Mouse (Mus musculus) spleen, postnatal 36 days (tissue): ENCODE data around the gene Pcnt.

Source experiments
- DNase-seq, 2 experiments: peaks; one replicate each; pipeline ENCODE4 v3.0.0; 2022; ENCODE audit warnings: low spot score in 2 of 2, mixed read lengths in 1 of 2

The Pcnt gene

DNA sequence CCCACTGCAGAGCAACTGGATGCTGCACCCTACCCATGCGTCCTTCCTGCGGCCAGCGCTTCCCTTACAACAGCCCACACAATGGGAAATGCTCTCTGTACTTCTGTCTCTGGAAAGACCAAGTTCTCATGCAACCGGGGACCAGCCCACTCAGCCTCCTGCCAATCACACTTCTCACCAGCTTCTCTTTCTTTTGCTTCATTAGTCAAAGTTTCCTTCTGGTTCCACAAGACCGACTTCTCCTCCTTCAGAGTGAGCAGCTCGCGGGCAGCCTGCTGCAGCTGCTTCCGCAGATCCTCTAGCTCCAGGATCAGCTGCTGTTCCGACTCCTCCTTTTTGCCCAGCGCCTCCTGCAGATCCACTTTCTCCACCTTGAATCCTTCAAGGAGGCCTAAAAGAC, 34.1 kb downstream of the Pcnt start:
- no peak for DNase-seq

DNA sequence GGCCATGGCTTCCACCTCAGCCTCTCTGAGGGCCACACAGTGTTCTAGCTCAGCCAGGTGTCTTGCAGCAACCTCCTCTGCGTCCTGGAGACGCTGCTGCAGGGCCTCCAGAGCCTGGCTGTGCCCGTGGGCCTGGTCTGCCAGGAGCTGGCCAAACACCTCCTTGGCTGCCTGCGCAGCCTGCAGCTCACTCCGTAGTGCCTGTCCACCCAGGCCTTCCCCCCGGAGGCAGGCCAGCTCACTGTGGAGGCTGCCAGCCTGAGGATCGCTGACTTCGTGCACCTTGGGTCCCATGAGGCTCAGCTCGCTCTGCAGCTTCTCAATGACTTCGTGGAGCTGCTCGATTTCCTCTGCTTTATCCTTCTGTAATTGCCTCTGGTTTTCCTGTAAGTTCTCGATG, 50.0 kb downstream of the Pcnt start:
- no peak for DNase-seq

DNA sequence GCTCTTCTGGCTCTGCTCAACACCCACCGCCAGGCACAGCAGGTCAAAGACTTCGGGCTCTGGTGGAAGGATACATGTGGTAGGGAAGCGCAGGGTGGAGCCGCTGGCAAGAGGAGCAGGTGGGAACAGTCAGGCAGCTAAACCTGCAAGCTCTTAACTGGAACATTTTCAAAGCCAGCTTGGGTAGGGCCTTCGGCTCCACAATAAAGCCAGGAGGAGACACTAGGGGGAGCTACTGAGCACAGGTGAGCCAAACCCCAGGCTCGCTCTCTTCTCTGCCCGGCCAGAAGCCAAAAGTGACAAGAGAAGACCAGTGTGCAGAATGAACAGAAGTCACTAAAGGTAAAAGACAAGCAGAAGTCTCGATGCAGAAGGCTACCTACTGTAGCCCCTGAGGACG, 50.8 kb downstream of the Pcnt start:
- no peak for DNase-seq

DNA sequence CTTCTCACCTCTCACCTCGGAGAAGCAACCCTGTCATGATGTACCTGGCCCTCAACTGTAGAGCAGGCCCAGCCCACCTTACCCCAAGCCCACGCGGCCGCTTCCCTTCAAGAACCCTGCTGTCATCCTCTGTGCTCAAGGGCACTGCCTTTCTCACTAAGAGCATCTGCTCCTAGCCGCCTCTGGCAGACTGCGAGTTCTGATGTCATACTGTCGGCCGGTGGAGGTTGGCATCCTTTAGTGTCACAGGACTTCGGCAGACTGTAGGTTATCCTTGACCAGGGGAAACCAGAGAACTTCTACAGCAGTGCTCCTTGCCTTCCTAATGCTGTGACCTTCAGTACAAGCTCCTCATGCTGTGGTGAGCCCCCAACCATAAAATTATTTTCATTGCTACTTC, 51.4 kb downstream of the Pcnt start:
- no peak for DNase-seq

DNA sequence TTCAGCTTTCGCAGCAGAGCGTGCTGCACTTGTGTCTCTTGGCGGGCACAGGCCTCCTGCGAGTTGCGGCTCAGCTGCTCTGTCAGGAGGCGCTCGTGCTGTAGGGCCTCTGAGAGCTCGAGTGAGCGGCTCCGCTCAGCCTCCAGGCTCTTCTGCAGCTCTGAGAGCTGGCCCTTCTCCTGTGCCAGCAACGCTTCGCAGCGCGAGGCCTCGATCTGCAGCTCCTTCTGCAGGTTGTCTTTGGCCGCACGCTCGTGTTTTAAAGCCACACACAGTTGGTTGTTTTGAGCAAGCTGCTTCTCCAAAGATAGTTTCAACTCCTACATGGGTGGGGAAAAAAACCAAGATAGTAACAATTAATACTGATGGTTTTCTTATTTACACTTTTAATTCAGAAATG, 67.6 kb downstream of the Pcnt start:
- no peak for DNase-seq

DNA sequence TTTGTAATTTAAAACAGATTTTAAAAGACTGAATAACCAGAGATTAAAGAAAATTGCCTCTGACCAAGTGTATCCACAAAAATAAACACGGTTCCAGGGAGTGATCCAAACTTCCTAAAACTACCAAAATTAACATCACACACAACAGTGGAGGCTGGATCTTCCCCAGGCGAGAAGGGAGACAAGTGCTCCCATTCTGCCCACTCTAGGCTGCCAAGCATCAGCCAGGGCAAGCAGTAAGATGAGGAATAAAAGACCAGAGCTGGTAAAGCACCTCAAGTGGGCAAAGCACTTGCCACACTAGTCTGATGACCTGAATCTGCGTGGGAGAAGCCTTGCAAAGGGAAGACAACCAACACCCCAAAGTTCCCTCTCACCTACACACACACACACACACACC, 70.8 kb downstream of the Pcnt start:
- no peak for DNase-seq

DNA sequence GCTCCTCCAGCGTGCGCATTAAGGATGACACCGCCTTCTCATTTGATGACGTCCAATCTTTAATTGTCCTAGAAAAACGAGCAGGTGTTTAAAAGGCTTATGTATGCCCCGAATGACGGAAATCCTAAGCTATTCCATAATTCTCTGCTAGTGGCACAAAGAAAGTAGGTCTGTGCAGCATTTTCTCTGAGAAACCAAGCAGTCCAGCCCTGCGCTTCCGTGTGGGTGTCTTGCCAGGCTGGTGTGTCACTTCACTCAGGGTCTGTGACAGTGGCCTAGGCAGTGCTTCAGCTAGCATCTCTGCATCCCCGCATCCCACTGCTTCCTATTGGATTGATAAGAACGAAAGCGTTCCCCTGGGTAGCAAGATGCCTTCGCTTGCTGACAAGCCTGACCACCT, 73.8 kb downstream of the Pcnt start:
- no peak for DNase-seq

DNA sequence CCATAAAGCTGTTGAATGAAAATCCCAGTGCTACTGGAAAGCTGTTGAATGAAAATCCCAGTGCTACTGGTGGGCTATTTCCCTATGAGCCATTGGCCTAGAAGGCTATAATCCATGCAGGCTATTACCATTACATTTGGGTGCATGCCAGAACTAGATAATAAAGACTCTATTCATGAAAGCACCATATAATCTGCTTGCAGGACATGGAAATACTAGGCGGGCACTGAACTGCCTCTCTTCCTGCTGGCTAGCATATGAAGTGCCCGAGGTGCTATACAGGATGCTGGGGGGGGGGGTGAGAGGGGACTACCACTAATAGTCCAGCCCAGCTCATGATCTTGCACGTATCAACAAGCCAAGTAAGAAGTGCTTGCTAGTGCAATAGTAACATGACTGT, 79.4 kb downstream of the Pcnt start:
- DNase-seq, result no peak

DNA sequence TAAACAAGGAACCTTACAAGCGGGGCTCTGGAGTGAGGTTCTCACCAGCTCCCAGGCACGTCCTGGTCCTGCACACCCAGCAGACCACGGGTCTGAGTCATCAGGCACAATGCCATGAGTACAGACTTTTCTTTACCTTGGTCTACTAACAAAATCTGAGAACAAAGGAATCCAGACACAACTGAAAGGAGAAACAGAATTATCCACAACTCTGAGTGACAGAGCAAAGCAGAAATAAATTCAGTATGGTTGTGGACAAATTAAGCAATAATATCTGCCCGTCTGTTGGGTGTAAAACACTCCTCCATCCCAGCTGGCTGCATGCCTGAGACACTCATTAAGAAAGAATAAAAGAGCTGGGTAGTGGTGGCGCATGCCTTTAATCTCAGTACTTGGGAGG, 84.1 kb downstream of the Pcnt start:
- DNase-seq, result no peak

DNA sequence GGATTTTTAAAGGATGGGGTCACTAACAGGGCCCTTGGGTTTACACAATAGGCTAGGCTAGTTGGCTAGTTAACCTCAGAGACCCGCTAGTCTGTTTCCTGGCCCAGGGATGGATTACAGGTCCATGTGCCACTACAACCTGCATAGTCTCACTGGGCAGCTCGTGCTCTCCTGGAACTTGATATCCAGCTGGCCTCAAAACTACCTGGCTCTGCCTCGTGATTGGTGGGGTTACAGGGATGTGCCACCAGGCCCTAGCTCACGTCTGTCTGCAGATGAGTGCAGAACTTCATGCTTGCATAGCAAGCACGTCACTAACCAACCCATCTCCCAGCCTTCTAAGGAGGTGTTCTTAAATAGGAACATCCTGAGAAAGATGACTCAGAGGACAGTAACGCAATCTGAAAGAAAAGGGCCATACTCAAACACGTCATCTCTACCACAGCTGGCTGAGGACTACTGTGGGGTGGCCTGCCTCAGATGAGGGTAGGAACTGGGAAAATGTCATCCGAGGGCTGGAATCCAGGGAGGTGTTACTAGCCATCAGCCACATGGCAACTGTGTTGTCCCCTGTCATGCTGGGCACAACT, 85.2 kb downstream of the Pcnt start:
- DNase-seq, result no peak

DNA sequence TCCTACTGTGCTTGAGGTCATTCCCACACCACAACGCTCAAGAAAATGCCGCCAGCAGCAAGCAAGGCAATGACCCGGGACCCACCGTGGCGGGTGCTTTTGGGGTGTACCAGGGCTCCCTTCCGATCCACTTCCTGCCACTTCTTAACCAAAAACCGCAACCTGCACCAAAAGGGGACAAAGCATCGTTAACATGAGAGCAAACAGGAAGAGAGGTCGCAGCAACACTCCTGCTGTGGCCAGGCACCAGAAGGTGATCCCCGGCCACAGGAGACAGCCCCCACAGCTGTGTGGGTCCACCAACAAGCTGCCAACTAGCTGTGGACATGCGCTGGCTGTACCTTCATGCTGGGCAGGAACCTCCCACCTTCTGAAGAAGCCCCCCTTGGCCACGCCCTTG, 87.6 kb downstream of the Pcnt start:
- DNase-seq, result peak; percentile 61 to 63

DNA sequence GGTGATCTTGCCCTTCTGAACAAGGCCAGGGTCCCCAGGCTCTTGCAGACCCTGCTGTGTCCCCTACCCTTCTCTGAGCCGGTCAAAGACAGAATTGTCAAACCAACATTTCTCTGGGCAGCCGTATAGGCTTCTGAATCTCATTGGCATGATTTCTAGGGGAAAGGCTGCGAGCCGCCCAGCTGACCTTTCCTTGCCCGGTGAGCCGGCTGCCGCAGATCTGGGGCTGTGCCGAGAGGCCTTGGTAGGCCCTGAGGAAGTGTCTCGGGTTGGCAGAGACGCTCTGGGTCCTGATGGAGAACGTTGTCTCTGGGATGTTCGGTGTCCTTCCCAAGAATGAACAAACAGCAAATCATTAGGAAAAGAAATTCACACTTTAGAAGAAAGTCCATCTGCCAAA, 88.6 kb downstream of the Pcnt start:
- DNase-seq, result no peak

DNA sequence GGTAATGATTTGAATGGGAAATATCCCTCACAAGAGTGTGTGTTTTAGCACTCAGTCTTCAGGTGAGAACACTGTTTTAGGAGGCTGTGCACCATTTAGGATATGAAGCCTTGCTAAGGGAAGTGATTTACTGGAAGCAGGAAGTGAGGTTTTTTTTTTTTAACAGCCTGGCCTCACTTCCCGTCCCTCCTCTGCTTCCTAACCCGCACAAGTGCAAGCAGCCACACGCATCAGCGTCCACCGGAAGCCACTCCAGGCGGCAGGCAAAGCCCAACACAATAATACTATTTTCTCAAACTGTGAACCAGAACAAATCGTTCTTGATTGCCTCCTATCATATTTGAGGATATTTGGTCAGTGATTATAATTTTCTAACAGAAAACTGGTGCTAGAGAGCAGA, 90.6 kb downstream of the Pcnt start:
- DNase-seq, result no peak

DNA sequence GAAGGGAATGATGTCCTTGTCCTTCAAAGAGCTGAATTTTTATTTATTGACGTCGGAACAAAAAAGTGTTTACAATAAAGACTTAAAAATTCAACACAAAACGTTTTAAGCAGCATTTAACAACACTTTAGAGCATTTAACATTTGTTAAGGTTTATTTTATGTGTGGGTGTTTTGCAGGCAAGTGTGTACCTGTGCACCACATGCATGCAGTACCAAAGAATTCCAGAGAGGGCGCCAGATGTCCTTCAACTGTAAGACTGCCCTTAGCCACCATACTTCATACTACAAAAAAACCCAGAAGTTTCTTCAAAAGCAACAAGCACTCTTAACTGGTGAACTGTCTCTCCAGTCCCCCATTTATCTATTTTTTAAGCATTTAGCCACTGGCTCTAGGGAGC, 96.0 kb downstream of the Pcnt start:
- peak; percentile 50 to 58 for DNase-seq

DNA sequence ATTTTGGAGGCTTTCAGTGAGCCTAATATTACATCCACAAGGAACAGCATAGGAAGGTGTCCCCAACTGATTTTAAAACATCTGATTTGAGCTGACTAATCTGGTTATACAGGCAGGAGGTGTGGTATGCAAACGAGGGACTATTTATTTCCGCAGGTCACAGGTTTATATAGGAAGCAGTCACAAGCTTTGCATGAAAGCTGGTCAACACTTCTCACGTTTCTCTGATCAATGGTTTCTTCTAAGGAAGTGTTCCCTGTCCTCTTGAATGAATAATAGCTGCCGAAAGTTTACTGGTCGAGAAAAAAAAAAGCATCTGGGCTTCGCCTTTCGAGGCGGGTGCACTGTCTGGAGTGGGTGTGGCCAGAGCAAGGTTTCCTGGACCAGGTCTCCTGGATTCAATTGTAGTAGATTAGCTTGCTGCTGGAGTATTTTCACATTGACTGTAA, 96.5 kb downstream of the Pcnt start:
- DNase-seq, result peak; percentile 38 to 45

DNA sequence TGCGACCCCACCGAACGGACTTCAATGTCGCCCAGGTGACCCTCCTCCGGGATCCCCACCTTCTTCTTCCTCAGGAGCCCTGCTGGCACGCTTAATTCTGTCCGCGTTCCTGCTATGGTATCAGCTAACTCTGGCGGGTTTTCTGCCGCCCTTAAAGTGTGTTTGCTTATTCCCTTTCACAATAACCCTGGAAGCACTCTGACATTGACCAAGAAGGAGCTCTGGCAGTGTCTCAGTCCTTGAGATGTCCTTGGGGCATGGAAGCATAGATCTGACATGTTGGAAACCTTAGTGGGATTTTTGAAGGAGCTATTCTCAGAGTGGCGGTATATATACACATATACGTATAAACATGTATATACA, 97.1 kb downstream of the Pcnt start:
- DNase-seq, result no peak

DNA sequence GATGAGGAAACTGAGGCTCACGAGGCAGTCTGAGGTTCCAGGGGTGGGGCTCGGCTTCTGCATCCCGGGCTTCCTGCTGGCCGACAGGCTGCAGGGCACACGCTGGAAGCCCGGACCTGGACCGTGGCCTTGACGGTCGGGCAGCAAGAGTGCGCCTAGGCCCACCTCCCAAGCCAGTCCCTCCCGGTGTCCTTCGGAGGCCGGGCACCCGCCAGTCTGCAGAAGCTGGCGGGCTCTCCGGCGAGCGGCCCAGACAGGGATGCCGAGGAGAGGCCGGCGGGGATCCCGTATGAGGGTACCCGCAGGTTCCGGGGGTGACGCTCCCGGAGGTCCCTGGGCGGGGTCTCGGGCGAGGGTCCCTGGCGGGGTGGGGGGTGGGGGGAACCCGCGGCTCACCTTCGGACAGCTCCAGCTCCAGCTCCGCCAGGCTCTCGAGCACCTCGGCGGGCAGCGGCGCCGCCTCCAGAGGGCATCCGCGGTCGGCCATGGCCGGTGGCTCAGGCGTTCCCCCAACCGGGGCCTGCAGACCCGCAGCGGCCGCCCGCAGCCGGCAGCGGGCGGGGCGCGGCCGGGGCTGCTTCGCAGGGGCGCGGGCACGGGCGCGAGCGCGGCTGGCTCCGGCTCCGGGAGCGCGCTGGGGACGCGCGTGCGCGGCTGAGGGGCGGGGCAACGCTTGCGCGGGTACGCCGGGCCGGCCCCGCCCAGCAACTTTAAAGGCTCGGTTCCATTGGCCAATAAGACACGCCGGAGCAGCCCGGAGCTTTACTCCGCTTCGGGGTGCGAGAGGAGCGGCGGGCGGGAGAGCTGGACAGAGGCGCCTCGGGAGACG, 97.7 kb downstream of the Pcnt start, which contains the start of gene Dip2a:
TSS of gene Dip2a (minus strand) at position 581 of the 829 bp plus-strand sequence.
- peak; percentile 92 to 93 for DNase-seq

DNA sequence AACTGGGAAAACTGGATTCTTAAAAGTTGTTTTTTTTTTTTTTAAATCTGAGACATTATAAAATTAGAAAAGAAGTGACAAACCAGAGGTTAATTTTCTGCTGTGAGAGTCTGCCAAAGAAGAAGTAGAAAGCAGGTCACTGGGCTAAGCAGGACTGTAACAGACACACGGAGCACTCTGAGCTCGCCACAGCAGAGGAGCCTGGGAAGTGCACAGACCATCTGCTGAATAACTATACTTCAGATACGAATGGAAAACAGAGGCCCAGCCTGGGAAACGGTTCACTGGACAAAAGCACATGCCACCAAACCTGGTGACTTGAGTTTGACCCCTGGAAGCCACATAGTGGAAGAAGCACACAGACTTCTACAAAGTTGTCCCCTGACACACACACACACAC, 108.2 kb downstream of the Pcnt start:
- no peak for DNase-seq

DNA sequence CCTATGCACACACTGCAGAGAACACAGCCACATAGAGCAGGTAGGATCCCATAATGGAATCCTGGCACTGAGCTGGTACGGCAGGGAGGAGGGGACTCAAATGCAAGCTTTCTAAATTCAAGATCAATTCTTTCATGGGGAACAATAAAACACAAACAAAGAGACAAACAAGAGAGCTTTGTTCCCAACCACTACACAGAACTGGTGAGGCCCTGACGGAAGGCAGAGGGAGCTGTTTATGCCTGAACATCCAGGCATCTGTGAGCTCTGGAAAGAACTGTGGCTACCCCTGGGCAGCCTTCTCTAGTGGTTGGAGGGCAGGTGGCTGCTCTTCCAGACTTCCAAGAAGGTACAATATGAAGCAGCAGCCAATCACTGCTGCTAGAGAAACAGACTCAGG, 110.5 kb downstream of the Pcnt start:
- DNase-seq, result no peak

DNA sequence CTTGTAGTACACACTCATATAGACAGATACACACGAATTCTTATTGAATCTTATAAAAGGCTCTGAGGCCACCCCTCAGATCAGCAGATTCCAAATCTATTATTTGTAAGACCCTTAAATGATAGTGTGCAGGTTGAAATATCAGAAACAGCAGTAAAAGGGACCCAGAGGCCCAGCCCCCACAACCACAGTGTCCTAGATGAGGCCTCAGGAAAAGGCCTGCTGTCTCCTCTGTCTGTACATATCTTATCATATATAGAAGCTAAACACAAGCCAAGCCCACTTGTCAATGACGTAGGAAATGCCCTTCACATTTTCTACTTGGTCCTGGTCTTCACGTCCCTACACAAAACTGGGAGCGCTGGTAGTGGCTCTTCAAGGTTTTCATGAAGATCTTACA, 113.5 kb downstream of the Pcnt start:
- no peak for DNase-seq

DNA sequence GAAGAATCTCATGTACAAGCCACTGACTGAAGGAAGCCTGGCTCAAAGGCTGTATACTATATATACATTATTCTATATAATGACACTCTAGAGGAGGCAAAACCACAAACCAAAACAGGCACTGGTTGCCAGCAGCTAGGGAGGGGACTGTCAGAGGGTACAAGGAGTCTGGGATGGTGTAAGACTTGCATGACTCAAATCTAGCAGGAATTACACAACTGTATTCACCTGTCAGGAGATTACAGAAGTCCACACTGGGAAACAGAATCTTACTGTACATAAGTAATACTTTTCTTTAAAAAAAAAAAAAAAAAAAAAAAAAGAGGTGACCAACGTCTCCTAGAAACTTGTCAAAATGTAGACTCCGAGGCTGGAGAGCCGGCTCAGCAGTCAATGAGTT, 114.0 kb downstream of the Pcnt start:
- DNase-seq, result no peak

DNA sequence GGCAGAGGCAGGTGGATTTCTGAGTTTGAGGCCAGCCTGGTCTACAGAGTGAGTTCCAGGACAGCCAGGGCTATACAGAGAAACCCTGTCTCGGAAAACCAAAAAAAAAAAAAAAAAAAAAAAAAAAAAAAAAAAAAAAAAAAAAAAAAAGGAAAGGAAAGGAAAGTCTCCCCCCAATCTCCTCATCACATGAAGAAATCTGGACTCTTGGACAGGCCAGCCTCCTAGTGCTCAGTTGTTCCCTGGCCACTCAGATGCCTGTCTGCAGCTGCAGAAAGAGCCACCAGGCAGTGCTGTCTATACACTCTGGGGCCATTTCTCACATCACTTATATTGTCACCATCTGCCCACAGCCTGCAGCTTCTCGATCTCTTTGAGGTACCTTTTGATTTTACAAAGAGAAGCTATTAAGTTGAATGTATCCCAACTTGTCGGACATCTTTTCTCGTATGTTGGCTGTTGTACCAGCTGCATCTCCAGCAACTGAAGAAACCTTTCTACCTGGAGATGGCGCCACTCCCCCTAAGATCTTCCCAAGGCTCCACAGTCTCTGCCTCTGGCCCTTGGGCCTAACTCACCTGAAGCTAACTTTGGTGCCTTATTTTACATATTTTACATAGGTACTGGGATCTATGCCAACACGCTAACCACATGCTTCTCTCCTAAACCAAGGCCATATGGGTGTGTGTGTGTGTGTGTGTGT, 116.1 kb downstream of the Pcnt start:
- peak in 1 of 2 experiments; percentile 11 for DNase-seq

DNA sequence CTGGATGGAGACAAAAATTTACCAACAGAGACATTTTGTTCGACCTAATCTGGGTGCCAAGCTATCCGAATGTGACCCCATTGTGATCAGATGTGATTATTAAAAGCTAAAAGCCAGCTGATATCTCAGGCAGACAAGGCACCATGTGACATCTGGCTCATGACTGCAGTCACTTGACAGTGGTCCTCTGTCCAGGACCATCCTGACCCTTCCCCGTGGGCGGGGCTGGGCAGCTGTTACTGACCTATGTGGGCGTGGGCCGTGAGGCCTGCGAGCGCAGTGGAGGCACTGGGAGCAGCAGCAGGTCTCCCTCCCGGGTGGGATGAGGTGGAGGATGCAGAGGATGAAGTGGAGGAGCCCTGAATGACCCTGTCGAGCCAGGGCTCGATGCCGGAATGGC, 125.0 kb downstream of the Pcnt start:
- no peak for DNase-seq
